Mouse (Mus musculus): Measurements from ENCODE around the gene Map3k12. TPM values are rescaled to one million over a fixed set of nuclear protein-coding genes. Genes with fewer than 3 reads are reported as not detected.

Map3k12 gene
- polyA plus RNA-seq (2012; rRNA removed; ENCODE audit: low replicate concordance): 0.88 and 2.6 TPM in 2 replicates

DNA sequence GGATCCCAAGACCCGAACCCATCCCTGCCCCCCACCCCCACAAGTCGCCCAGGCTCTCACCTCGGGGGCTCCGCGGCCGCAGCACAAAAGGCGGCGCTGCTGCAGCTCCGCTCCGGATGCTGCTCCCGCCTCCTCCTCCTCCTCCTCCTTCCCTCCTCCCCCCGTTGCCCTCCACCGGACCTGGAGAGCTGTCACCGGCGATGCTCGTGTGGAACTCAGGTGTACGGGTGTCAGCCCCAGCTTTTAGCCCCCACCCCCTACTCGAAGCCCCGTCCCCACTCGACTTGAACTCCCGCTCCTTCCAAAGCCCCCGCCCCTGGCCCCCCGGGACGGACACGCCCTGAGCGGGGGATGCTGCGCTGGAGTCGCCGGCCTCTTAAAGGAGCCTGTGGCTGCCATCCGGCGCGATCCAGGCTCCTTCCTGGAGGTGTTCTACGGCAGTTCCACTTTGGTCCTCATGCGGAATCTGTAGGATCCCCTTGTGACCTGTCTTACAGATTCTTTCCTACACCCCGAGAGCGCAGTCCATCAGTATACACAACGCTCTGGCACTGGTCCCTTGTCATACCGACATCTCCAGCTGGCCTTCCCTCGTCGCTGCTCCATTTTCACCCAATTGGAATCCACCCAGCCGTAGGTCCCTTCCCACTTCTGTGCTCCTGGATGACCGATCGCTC lies at the start of gene Map3k12:
TSS of gene Map3k12 (minus strand) at position 337 of the 677 bp plus-strand sequence.

DNA sequence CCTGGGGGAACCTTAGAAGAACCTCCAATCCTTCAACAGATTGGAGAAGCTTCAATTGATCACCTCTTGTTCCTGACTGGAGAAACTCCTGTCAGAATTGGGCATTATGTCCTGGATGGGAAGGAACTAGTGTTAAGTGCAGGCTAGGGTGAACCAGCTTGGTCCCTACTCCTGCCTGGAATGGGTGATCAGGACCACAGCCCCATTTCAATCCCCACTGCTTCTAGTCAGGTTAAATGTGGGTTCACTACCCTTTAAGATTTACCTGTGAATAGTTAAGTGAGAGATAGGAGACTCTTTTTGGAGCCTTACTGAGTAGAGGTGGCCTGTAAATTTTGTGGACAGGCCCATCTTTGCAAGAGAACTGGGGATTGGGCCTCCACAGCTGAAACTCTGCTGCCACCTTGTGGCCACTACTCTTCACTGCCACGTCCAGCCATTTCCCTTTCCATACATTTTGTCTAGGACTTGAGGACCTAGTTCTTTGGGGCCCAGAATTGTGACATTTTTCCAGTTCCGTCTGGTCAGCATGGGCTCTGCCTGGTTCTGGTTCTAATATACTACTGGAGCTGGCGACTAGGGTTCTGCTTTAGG lies 8.1 kb upstream of the Map3k12 start, which contains the start of gene Npff:
TSS of gene Npff (minus strand) at position 51 of the 594 bp plus-strand sequence.

DNA sequence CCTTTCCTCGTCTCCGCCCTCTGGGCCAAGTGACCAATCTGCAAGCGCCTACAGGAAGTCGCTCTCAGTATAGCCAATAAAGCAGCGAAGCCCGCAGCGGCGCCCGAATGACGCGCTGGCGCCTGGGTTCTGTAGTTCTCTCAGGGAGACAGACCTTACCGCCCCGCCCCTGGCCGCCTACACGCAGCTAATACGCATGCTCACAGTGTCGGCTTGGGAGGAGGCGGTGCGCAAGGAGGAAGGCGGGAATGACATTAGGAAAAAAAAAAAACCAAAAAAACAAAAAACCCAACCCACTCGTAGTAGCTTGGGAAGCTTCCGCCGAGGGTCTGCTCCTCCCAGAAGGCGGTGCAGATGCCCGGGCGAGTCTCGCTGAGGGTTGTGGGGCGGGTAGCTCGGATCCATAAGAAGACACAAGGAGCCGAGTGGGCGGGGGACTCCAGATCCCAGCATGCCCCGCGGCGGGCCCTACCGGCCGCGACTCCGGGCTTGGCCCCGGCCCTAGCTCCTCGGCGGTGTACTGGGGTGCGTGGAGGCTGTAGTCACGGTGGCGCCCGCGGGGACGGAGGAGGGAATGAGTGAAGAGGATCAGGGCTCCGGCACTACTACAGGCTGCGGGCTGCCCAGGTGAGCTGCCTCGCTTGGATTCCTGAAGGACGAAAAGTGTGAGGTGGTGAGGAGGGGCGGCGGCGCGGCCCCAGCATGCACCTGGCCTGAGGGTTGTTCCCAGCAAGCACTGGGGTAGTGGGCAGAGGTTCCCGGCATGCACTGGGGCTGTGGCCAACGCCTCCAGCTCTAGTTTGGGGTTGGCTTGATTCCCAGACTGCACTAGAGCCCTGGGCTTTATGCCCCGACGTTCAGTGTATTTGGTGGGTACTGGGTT lies 1.4 kb upstream of the Map3k12 start, which contains the start of gene Tarbp2:
TSS of gene Tarbp2 (plus strand) at position 217 of the 883 bp plus-strand sequence.

DNA sequence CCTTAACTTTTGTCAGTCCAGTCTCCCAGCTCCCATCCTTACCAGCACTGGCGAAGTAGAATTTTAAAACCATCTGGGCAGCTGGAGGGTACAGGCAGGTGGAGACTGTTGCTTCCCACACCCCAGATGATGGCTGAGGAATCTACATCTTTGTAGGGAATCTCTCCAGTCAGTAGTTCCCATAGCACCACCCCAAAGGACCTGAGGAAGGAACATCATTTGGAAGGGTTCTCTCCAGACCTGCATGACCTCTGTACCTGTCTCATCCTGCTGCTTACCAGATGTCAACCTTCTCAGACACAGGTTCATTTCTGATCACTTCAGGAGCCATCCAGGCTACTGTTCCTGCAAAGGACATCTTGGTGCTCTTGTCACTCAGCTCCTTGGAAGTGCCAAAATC lies 13.4 kb downstream of the Map3k12 start, which contains the start of gene Gm10337:
TSS of gene Gm10337 (plus strand) at position 276 of the 400 bp plus-strand sequence.

DNA sequence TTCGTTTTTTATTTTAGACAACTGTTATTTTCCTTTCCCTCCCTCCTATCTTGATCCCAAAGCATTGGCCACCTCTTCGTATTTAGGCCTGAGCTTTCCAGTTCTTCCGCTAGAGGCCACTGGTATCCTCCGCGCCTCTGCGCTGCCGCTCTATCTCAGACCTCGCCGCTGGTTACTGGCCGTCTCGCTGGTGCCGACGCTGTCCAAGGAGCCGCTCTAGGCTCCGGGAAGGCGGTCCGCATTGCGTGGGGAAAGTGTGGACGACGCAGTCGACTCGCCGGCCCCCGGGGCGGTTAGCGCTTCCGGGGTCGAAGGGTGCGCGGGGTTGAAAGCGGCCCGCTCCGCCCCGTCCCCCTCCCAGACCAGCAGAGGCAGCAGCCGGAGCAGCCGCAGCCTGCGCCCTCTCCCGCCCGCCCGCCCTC lies 46.7 kb downstream of the Map3k12 start, which contains the start of gene Pcbp2:
TSS of gene Pcbp2 (plus strand) at position 357 of the 422 bp plus-strand sequence.

DNA sequence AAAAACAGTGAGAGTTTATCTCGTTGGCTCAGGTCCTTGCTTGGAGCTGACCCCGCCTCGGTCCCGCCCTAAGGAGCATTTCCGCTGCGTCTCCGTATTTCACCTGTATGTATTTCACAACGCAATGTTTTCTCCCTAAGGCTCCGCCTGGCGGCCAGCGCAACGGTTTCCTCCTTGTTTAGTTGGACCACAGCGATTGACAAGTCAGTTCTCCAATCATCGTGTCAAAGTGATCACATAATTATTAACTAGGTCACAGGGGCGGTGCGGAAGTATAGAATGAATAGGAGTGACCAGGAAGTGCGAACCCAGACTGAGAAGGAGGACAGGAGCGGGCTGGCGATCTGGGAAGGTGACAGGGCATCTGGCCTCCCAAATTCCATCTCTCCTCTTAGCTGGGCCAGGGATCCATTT lies 58.0 kb downstream of the Map3k12 start, which contains the start of gene Prr13:
TSS of gene Prr13 (plus strand) at position 125 of the 414 bp plus-strand sequence.

Other genes with a start within 250 kb of the Map3k12 start
- not detected in 2 replicates for gene Gm9918, start 246.5 kb downstream of the Map3k12 start, polyA plus RNA-seq (2012; rRNA removed; ENCODE audit: low replicate concordance)
- 49.0 and 75.9 TPM in 2 replicates for gene Mfsd5, start 237.6 kb downstream of the Map3k12 start, polyA plus RNA-seq (2012; rRNA removed; ENCODE audit: low replicate concordance)
- gene Espl1, start 220.8 kb downstream of the Map3k12 start, polyA plus RNA-seq (2012; rRNA removed; ENCODE audit: low replicate concordance): 4.2 and 6.3 TPM in 2 replicates
- 14.1 and 21.6 TPM in 2 replicates for gene Pfdn5, start 190.9 kb downstream of the Map3k12 start, polyA plus RNA-seq (2012; rRNA removed; ENCODE audit: low replicate concordance)
- gene Myg1, start 185.4 kb downstream of the Map3k12 start, polyA plus RNA-seq (2012; rRNA removed; ENCODE audit: low replicate concordance): 29.2 and 36.6 TPM in 2 replicates
- 20.3 and 39.5 TPM in 2 replicates for gene Aaas, start 166.3 kb downstream of the Map3k12 start, polyA plus RNA-seq (2012; rRNA removed; ENCODE audit: low replicate concordance)
- 0.07 TPM in 1 of 2 replicates, not detected in the other for gene Sp7, start 149.9 kb downstream of the Map3k12 start, polyA plus RNA-seq (2012; rRNA removed; ENCODE audit: low replicate concordance)
- 4.9 and 7.0 TPM in 2 replicates for gene Sp1, start 110.9 kb downstream of the Map3k12 start, polyA plus RNA-seq (2012; rRNA removed; ENCODE audit: low replicate concordance)
- gene Amhr2, start 71.7 kb downstream of the Map3k12 start, polyA plus RNA-seq (2012; rRNA removed; ENCODE audit: low replicate concordance): 0.90 and 5.0 TPM in 2 replicates
- 686 and 903 TPM in 2 replicates for gene Prr13, start 58.0 kb downstream of the Map3k12 start, polyA plus RNA-seq (2012; rRNA removed; ENCODE audit: low replicate concordance)
- gene Pcbp2, start 46.5 kb downstream of the Map3k12 start, polyA plus RNA-seq (2012; rRNA removed; ENCODE audit: low replicate concordance): 331 and 369 TPM in 2 replicates
- not detected in 2 replicates for gene Gm10337, start 13.3 kb downstream of the Map3k12 start, polyA plus RNA-seq (2012; rRNA removed; ENCODE audit: low replicate concordance)
- 91.8 and 94.8 TPM in 2 replicates for gene Tarbp2, start 1.1 kb upstream of the Map3k12 start, polyA plus RNA-seq (2012; rRNA removed; ENCODE audit: low replicate concordance)
- gene Npff, start 7.9 kb upstream of the Map3k12 start, polyA plus RNA-seq (2012; rRNA removed; ENCODE audit: low replicate concordance): 2.9 and 3.2 TPM in 2 replicates
- not detected in 2 replicates for gene Gm28047, start 108.0 kb upstream of the Map3k12 start, polyA plus RNA-seq (2012; rRNA removed; ENCODE audit: low replicate concordance)
- 37.2 and 38.5 TPM in 2 replicates for gene Atf7, start 108.4 kb upstream of the Map3k12 start, polyA plus RNA-seq (2012; rRNA removed; ENCODE audit: low replicate concordance)
- 467 and 483 TPM in 2 replicates for gene Atp5g2, start 155.3 kb upstream of the Map3k12 start, polyA plus RNA-seq (2012; rRNA removed; ENCODE audit: low replicate concordance)
- 12.7 and 15.6 TPM in 2 replicates for gene Calcoco1, start 205.1 kb upstream of the Map3k12 start, polyA plus RNA-seq (2012; rRNA removed; ENCODE audit: low replicate concordance)

All from duodenum, adult 2 months (tissue).